Mouse (Mus musculus) left cerebral cortex, postnatal 10 days (tissue): ENCODE measurements at regions not wholly inside any gene's neighbourhood (a gene's known extent, or its start where the extent isn't known, plus 50 kb on each side); places are given as distances from the start of the nearest gene placed in this dataset.

Source experiments
- DNase-seq, 2 experiments: peaks; one replicate each; pipeline ENCODE4 v3.0.0; 2021 to 2022; ENCODE audit warnings: low spot score in 2 of 2, mixed read lengths in 1 of 2; ENCODE audit errors: extremely low spot score in 1 of 2
- intact Hi-C: fragments of 180-260 bp; cut with DNase I; formaldehyde crosslinking; loops from one replicate; pipeline ENCODE4 v1.15.1; 2025

DNA sequence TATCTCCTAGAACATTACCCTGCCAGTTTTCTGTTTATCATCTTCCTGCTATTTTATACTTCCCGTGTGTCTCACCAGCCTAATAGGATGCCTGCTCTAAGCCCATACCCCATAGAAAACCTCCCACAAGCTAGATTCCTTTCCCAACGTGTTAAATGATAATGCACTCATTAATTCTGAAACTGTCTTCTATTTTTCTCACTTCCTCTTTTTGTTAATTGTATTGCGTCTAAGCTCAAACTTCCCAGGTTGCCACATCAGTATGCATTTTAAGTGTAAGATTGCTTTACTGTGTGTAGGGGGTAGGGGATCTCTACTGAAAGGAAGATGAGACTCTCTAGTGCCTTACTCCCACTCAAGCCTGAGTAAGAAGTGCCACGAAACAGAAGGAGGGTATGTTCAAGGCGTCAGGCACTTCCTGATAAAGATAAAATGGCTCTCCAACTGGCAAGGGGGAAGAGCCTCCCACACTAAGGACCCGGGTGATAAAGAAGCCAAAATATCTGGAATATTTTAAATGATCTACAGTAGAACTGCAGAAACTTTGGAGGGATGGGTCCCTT is 518.0 kb downstream of the Efnb2 start:
- intact Hi-C loops, result no loop called here
- DNase-seq, result no peak

DNA sequence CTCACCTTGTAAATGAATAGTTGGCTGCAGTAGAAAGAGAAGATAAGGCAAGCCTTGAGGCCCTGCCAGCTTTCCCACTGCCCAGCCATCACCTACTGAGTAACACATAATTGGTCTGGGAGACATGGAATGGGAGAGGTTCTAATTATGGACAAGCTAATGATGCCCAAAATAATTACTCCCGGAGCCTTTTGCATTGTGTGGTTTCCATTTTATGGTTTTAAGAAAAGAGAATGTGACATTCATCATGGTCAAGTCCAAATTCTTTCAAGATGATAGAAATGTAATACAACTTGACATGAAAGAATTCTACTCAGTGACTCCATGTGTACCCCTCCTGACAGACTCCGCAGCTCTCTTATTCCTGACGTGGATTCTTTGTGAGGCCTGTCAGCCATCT is 518.6 kb downstream of the Efnb2 start:
- intact Hi-C loops, result no loop called here
- DNase-seq, result no peak

DNA sequence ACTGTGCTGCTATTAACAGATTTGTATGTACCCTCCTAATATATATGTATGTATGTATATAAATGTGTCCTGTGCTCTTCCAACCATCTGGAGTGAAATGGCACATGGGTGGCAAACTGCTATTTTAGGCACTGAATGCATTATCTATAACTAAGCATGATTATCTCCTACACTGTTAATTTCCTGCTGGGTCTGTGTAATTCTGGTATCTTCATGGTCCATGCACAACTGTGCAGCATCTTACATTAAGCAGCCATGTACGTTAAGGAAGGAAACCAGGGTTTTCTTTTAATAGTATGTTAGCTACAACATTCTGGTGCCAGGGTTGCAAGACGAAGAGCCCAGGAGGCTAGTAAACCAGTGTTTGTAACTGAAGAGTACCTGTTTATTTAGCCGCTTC is 521.3 kb downstream of the Efnb2 start:
- intact Hi-C loops, result no loop called here
- DNase-seq, result no peak

DNA sequence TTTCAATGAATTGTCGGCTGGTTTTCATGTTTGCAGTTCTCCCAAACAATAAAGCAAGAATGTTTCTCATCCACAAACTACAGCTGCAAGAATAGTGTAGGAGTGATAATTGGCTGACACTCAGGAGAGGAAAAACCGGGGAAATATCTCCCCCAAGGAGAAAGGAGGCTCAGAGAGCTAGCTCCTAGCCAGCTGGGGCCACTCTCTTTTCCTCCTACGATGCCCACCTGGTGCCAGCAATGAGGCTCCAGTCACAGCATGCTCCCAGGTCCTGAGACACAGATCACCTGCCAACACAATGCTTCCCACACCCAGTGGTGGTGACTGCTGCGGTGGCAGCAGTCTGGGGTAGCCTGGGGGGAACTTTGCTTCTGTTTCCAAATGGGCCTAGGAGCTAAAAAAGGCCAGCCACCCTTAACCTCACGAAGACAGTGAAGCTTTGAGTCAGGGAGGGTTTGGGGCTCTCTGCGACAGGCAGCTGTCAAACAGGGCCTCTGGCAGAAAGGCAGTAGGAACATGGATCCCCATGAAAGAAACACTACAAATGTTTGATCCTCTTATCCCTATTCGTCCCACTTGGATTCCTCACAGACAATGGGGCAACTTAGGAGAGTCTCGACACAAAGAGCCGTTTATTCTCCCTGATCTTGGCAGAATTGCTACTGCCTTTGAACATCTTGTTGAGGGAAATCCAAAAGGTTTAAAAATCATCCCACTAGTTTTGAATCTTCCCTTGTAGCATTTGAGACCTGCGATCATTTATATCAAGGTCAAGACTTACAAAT is 527.8 kb downstream of the Efnb2 start:
- peak in 1 of 2 experiments; percentile 17 for DNase-seq
- intact Hi-C loops, result no loop called here

DNA sequence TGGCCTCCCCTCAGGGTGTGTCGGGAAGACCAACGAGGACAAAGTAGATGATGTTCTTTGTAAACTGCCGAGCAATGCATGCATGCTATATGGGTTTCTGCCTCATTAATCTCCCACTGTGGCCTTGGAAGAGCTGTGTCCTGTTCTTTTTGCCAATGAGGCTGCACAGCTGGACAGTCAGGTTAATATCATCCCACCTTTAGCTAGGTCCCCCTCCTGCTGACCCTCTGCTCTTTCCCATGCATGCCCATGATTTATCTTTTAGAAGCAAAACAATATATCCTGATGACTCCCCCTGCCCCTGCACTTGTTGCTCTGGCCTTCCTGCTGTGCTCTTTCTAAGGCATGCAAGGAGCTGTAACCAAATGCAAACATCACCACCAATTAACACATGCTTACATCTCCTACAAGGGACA is 529.1 kb downstream of the Efnb2 start:
- intact Hi-C loops, result no loop called here
- DNase-seq, result no peak

DNA sequence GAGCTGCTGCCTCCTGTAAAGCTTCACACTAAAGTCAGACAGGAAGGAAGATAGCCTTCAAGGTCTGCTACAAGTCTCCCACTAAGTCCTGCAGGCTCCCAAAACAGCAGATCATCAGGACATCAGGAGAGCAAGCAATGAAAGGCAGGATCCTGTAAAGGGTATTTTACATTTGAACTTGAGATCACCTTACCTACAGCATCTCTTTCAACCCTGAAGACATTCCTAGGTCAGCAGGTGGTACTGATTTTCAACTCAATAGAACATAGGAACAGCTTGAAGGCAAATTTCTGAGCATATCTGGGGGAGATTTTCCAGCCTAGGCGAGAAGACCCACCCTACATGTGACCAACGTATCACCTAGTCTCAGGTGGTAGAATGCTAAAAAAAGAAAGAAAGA is 530.2 kb downstream of the Efnb2 start:
- DNase-seq, result no peak
- intact Hi-C loops, result no loop called here

DNA sequence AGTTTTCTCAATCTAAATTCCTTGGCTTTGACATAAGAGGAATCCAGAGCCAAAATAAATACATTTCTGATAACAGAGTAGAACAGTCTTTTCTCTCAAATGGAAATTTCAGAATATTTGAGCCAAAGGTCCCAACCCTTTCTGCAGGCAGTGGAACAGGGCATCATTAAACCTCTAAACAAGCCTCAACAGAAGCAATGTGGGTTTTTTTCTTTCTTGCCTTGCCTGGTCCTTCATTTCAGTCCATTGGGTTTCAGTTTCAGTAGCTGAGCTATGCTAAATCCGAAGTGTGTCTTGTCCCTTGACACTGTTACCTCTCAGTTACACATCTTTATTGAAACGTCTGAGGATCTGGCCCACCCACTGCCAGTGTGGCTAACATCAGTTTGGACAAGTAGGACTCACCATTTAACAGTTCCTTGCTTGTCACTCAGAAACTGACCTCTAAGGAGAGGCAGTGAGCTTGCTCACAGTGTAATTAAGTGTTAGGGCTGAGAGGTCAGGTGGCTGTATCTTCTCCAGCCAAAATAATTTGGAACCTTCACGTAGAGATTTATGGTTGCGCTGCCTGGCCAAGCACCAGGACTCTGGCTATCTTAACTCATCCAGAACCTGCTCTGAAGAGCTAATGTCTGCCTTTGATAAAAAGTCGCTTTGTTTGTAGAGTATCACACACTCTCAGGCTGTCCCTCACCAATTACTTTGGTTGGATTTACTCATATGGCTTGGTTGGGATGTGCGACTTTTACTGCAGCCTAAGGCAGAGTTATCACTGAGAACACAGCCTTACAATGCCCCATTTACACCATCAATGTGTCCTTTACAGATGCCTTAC is 545.2 kb downstream of the Efnb2 start:
- no peak for DNase-seq
- intact Hi-C loops, result no loop called here

DNA sequence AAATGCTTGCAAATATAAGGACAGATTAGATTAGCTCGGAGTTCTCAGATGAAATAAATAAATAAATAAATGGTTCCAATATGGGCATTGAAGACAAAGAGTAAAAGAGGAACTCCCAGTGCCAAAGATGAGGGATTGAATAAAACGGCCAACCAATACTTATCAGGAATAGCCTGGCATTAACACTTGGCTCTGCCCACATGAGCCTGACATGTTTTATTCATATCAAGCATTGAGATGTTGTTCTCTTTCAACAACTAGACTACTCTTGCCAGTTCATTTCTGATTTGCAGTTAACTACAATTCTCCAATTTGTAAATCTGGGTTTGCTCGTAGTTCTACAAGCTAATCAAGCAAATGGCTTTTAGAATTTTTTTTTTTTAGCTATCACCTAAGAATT is 546.4 kb downstream of the Efnb2 start:
- intact Hi-C loops, result no loop called here
- no peak for DNase-seq

DNA sequence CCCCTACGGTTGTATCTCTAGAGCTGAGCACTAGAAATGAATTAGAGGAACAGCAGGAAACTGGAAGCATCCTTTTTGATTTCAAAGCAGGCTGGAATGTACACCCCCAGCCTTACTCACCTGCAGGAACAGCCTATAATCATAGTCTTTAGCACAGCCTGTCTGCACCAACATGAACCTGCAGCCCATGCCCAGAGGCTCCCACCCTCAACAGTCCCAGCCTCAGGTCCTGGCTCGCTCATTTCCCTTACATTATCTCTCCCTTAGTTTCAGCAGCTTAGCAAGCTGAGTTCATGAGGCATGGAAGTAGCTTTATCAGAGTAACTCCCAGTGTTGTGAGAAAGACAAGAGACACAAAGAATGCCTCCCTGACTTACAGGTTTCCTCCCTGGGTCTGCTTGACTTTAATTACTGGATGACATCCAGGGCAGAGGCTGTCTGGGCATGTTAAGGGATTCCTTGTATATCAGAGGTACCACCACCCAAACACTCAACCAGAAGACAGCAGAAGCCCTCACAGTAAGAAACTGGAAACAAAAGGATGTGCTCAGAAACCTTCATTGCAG is 551.2 kb downstream of the Efnb2 start:
- intact Hi-C loops, result no loop called here
- DNase-seq, result no peak

DNA sequence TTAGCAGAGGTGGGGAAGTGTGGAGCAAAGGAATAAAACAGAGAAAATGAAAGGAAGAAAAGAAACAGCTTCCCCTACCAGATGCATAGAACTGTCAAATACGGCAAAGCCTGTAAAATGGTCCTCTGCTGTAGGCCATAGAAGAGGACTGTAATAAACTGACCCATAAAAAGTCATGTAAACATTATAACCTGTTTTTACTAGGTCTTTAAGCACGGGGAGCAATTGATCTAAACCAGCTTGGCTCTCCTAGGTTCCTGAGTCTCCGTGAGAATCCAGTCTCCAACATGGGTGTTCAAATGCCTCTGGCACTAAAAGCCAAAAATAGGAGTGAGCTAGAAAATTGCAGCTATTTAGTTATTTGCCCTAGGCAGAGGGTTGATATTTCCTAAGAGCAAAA is 557.5 kb downstream of the Efnb2 start:
- intact Hi-C loops, result no loop called here
- DNase-seq, result no peak

DNA sequence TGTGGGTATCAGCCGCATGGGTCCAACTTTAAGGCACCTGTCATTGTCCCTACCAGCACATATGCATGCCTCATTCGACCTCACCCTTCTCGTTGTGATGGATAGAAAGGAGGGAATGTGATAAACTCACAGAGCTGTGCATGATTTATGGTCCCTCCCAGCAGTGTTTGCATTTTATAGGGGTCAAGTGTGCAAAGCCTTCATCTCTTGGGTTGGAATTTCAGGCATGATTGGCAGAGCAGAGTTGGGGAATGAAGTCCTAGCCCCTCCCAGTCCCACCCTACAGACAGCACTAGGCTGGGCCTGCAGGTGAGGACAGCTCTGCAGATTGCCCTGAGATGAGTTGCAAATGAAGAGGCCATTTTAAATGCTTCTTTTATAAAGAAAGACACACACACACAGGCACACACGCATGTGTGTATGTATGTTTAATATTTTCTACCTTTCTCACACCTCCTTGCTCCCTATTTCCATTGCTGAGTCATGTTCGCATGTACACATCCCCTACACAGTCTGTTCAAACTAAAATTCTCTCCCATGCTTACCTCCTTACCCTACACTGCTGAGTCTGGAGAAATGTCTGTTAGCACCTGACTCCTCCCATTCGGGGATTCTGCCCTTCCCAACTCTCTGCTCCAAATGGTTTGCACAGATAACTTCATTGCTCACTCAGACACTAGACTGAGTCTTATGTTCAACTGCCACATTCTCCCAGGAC is 558.9 kb downstream of the Efnb2 start:
- intact Hi-C loops, result no loop called here

DNA sequence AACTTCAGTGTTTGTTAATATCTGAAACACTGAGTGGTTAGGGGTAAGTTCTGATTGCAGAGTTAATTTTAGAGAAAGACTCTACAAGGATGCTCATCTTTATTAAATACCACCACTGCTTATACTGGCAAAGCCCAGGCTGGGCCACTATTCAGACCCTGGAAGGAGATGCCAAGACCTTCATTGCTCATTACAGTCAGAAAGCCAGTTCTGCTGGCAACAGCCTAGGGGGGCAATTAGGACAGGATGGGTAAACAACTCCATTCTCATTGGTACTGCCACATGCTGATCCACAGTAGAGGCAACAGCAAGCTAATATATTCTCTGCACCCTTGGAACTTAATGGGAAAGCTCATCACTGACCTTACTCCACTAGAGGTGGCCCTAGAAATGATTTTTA is 568.5 kb downstream of the Efnb2 start:
- no peak for DNase-seq
- intact Hi-C loops, result no loop called here

More for the DNA sequence above, 558.9 kb downstream of the Efnb2 start:
- no peak for DNase-seq

DNA sequence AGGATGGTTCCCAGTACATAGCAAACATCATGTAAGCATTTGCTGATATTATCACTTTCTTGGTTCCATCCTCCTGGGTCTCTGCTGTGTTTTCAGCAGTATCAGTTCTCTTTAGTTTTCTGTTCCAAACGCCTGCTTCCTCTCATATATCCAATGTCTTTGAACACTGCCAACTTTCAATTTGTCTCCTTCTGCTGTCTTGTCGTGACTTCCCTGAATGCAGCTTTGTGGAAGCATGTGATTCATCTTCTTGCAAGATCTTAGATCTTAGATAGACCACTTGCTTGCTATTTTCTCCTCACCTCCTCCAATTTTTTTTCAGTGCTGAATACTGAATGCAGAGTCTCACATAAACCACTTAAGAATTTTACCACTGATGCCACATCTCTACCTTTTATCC is 576.4 kb downstream of the Efnb2 start:
- peak in 1 of 2 experiments; percentile 10 for DNase-seq

DNA sequence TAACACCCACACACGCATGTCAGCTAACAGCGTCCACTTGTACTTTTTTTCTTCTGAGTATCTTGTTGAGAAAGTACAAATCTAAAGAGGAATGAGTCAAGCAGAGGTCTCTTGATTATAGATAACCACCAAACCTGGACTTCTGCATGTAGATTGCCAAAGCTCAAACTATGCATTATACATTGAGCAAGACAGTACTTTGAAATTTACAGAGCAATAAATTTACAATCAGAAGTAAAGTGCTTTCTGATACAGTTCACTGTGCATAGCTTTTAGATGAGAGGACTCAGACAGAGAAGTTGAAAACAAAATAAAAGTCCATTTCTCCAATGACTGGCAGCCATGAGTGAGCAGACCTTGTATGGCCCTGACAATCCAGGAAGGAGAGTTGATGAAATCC is 597.0 kb downstream of the Efnb2 start:
- DNase-seq, result no peak
- intact Hi-C loops, result no loop called here

More for the DNA sequence above, 576.4 kb downstream of the Efnb2 start:
- intact Hi-C loops, result no loop called here

DNA sequence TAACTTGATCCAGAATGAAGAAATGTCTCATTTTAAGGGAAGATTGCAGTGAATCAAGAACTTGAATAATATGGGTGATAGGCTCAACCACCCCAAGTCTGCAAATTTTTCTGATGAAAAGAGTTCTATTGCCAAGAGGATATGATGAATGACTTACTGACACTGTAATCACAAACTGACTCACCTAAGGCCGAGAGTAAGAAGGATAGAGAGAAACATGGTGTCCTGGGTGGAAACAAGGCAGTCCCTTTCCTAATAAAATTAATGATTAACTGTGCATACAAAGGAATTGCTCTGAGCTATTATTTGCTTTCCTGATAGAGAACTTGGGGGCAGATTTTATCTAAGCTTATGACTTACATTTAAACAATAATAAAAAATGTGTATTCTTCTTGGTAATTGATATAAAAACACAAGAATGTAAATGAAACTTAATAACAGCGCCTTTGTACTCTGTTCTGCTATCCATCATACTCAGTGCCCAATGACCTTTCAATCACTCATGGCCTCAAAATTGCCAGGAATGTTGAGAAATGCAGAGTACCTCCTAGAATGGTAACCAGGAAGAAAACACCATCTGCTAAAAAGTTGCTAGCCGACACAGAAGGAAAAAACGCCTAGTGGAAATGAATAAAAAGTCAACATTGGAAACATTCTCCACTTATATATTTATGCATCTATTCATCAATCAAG is 606.7 kb downstream of the Efnb2 start:
- no peak for DNase-seq
- intact Hi-C loops, result no loop called here

DNA sequence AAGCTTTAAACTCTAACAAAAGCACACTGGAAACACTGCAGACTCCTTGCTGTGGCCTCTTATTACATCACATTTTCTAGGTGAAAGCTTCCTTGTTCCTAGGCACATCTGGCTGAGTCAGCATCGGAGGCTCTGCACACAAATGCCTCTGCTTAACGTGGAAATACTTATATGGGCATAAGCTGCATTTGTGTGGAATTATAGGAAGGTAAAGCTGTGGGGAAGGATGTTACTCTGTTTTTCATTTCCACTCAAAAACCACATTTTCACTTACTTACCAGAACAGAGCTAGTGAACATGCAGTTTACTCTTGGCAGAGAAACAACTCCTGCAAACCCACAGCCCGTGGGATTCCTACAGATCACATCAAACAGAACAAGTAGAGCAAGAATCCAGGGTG is 609.9 kb downstream of the Efnb2 start:
- intact Hi-C loops, result no loop called here
- DNase-seq, result no peak

DNA sequence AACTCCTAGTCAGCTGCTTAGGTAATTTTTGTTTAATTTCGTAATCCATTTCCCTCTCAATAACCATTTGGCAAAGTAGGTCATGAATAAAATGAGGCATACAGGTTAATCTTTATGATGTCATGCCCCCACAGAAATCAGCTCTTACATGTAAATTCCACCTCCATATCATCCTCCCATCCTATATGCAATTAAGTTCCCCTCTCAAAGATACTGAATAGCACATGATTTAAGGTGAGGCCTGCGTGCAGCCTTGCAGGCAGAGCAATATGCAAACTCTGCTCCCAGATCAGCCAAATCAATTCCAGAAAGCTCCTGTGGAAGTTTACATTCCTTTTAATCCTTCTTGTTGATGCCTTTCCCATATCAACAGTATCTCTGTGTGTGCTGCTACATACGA is 610.3 kb downstream of the Efnb2 start:
- no peak for DNase-seq
- intact Hi-C loops, result no loop called here

DNA sequence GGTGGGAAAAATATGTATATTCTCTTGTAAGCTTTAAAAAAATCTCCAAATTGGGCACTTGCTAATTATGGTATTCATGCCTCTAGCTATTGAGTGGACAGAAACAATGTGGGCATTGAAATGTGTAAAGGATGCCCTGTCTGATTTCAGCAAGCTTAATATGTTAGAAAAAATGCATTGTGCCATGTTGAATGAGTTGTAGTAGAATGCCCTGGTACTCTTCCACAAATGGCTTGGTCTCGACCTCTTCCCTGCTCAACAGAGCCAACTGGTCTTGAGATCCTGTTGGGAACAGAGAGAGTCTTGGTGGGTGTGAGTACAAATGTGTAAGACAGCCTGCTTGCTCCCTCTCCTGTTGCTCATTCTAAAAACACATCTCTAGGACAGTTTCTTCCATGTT is 616.1 kb downstream of the Efnb2 start:
- DNase-seq, result no peak
- intact Hi-C loops, result no loop called here

DNA sequence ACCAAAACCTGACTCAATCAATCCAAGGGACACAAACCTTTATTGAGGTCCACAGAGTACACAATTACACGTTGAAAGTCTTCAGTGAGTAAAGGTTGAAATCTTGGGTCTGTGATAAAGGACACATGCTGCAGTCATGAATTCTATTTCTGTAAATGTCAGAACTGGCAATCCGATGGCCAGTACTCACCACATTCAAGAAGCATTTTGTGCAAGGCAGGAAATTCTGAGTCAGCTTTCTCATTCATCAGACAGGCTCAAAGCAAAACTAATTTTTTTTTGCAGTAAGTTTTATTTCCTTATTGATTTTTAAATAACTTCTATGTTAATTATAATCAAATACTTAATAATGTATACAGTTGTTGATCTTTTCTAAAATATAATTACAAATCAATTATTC is 616.7 kb downstream of the Efnb2 start:
- DNase-seq, result no peak
- intact Hi-C loops, result no loop called here
